Mouse (Mus musculus) ES-E14 (cell line): ENCODE data around the gene Il22. TPM values are rescaled to one million over a fixed set of nuclear protein-coding genes. Genes with fewer than 3 reads are reported as not detected.
"Not testable (repeated sequence)": the region's sequence is repeated elsewhere in the genome, so short reads cannot be mapped to it uniquely, and the experiment has no call there.

Experiments
- DNase-seq: peaks from one replicate; pipeline ENCODE4 v3.0.0-alpha.2; 2013; ENCODE audit warnings: low read depth, low spot score
- H3K27ac ChIP-seq: 2 replicates; pipeline ENCODE4 v1.5.1; 2012; ENCODE audit warnings: low read depth, mild to moderate bottlenecking, low read length, moderate library complexity, mixed read lengths; ENCODE audit not compliant: poor library complexity, insufficient read depth, severe bottlenecking
- H3K36me3 ChIP-seq: 2 replicates; pipeline ENCODE4 v1.6.1; 2012; ENCODE audit warnings: mild to moderate bottlenecking, low read length, moderate library complexity, mixed read lengths; ENCODE audit not compliant: control insufficient read depth, poor library complexity, insufficient read depth, severe bottlenecking
- H3K4me1 ChIP-seq, 2 experiments: fragments of 150-350 bp in 1 of 2; sonication (generic) in 1 of 2; 2 replicates each; pipeline ENCODE4 v1.6.1; 2012; ENCODE audit warnings: low read length in 2 of 2, mild to moderate bottlenecking in 1 of 2, mixed read lengths in 1 of 2; ENCODE audit not compliant: control insufficient read depth in 2 of 2, insufficient read depth in 2 of 2, poor library complexity in 1 of 2
- H3K4me3 ChIP-seq, 2 experiments: fragments of 150-350 bp in 1 of 2; sonication (generic) in 1 of 2; 2 replicates each; pipeline ENCODE4 v1.5.1; 2012; ENCODE audit warnings: low read length in 2 of 2, low read depth in 1 of 2, mild to moderate bottlenecking in 1 of 2, mixed read lengths in 1 of 2; ENCODE audit not compliant: insufficient read depth in 1 of 2, poor library complexity in 1 of 2, severe bottlenecking in 1 of 2
- H3K9ac ChIP-seq: 2 replicates; pipeline ENCODE4 v1.6.1; 2012; ENCODE audit warnings: low read depth, mild to moderate bottlenecking, low read length, mixed read lengths; ENCODE audit not compliant: poor library complexity, insufficient read depth, severe bottlenecking
- H3K9me3 ChIP-seq: fragments of 150-350 bp; sonication (generic); 2 replicates; pipeline ENCODE4 v1.6.1; 2012; ENCODE audit warnings: low read depth, mild to moderate bottlenecking, low read length; ENCODE audit not compliant: control insufficient read depth, insufficient read depth
- CHD2 ChIP-seq: IDR thresholded peaks from 2 replicates; pipeline ENCODE4 v1.6.1; 2014; ENCODE audit warnings: mild to moderate bottlenecking, low read depth, low read length, inconsistent platforms
- HCFC1 ChIP-seq: IDR thresholded peaks from 2 replicates; pipeline ENCODE4 v1.6.1; 2012; ENCODE audit warnings: low read length, inconsistent platforms, borderline replicate concordance; ENCODE audit not compliant: insufficient read depth
- MAFK ChIP-seq: IDR thresholded peaks from 2 replicates; pipeline ENCODE4 v1.6.1; 2014; ENCODE audit warnings: mild to moderate bottlenecking, low read depth, low read length, inconsistent platforms; ENCODE audit not compliant: insufficient read depth
- ZC3H11A ChIP-seq: IDR thresholded peaks from 2 replicates; pipeline ENCODE4 v1.6.1; 2012; ENCODE audit warnings: low read depth, mild to moderate bottlenecking, inconsistent platforms, low read length, borderline replicate concordance
- ZNF384 ChIP-seq: IDR thresholded peaks from 2 replicates; pipeline ENCODE4 v1.6.1; 2012; ENCODE audit warnings: low read depth, low read length, inconsistent platforms
- in situ Hi-C, 2 experiments: fragments of 600-800 bp; cut with MboI; formaldehyde crosslinking; loops; one replicate each; pipeline ENCODE4 v1.15.1; 2025; ENCODE audit warnings: low sequenced_read_pairs in 2 of 2, inconsistent platforms in 1 of 2; ENCODE audit not compliant: unreplicated experiment in 2 of 2
- total RNA-seq: library from RNA; depleted of rRNA; stranded (reverse); fragments of 300-350 nt; gene quantifications from 2 replicates; pipeline ENCODE4 v1.2.3, GENCODE M21; 2012

The Il22 gene
- total RNA-seq, 1 experiment: not detected

- TF ChIP-seq CHD2 (no peak), ZNF384 (no peak), HCFC1 (no peak), MAFK (no peak), ZC3H11A (no peak)
- Histone ChIP-seq H3K9me3 (no peaks in the 10 kb centered on the region), H3K9ac (no peak overlapping the region), H3K27ac (no peak overlapping the region), H3K4me3 (no peak overlapping the region), H3K36me3 (no peaks in the 10 kb centered on the region), H3K4me1 (peaks cover 6 to 14% of the 10 kb centered on the region in 2 experiments; a peak in 3 of 4 replicates)
- in situ Hi-C loops: no loop called here
- DNase-seq: no peak
These were observed 31.9 kb upstream of the Il22 start for GRCm38 (mm10) chr10:118172876-118173275.

- DNase-seq, in situ Hi-C loops, H3K4me3 ChIP-seq, H3K27ac ChIP-seq, H3K9me3 ChIP-seq, H3K4me1 ChIP-seq, H3K36me3 ChIP-seq, H3K9ac ChIP-seq: not testable (repeated sequence)
These were observed 29.2 kb upstream of the Il22 start for GRCm38 (mm10) chr10:118175542-118175941.

DNA sequence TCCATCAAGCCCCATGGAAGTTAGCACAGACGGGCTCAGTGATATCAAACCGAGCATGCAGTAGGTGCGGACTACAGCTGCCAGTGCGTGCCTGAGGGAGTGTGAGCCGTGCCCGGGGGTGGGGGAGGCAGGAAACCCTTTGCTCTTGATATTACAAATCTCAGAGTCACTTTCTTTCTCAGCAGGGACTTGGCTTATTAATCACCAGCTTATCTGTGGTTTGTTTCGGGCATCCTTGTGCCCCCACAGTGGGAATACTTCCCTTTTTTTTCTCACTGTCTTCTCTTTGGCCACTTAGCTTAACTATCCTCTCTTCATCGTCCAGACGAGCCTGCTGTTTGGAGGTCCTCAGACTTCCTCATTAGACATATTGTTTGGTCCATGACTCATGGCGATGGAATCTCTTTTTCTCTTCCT, 26.0 kb upstream of the Il22 start:
- Histone ChIP-seq H3K4me3 (no peak overlapping the region), H3K9me3 (no peaks in the 10 kb centered on the region), H3K9ac (no peak overlapping the region), H3K4me1 (no peaks in the 10 kb centered on the region), H3K27ac (no peak overlapping the region), H3K36me3 (no peaks in the 10 kb centered on the region)
- TF ChIP-seq HCFC1: no peak
- TF ChIP-seq CHD2: no peak
- no peak for TF ChIP-seq ZNF384
- no peak for TF ChIP-seq MAFK
- no peak for TF ChIP-seq ZC3H11A
- in situ Hi-C loops: no loop called here
- DNase-seq: no peak

- Histone ChIP-seq H3K27ac (no peak overlapping the region), H3K9me3 (no peaks in the 10 kb centered on the region), H3K4me1 (no peaks in the 10 kb centered on the region), H3K4me3 (no peak overlapping the region), H3K9ac (no peak overlapping the region), H3K36me3 (no peaks in the 10 kb centered on the region)
- DNase-seq: no peak
- in situ Hi-C loops: no loop called here
- TF ChIP-seq ZC3H11A (no peak), MAFK (no peak), CHD2 (no peak), HCFC1 (no peak), ZNF384 (no peak)
These were observed 25.5 kb upstream of the Il22 start for GRCm38 (mm10) chr10:118179265-118179664.

DNA sequence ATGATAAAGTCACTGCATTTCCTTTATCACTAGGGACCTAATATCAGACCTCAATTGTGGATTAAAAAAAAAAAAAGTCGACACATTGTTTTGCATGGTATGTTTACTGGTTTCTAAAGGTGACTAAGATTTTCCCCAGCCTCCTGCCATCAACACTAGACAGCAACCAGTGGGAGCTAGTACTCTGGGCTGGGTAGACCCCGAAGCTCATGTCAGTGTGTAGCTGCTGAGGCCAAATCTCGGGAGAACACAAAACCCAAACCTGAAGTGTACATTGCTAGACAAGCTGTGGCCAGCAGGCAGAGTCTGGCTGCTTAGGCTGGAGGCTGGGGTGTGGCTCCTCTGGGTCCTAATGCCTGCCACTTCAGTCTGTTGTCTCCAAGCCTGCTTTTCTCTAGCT, 9.6 kb upstream of the Il22 start:
- H3K4me3 ChIP-seq, H3K4me1 ChIP-seq, H3K36me3 ChIP-seq, H3K9me3 ChIP-seq, in situ Hi-C loops, H3K9ac ChIP-seq, H3K27ac ChIP-seq: not testable (repeated sequence)
- peak; percentile 2 for DNase-seq

DNA sequence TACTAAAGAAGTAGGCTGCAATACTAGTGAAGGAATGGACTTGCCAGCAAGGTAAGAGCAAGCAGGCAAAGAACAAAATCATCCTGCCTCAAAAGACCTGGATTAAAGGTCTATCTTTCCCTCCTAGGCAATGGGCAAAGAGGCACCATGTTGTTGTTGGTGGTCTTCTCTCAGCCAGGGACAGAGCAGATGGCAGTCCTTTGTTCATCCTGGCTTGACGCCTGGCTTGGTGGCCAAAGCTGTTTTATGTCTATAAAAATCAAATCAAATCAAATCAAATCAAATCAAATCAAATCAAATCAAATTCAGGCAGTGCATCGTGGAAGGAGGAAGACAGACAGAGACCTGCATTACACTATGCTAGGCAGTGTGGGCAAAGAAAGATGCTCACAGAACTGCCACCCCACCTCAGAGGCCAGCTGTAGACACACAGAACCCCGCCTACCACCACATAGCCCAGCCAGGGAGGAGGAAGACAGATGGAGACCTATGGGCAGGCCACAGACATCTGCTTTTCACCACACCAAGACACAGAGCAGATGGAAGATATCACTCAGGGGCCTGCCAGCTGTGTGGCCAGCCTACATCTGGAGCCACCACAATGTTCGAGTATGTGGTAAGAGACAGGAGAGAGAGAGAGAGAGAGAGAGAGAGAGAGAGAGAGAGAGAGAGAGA, 11.1 kb downstream of the Il22 start:
- H3K4me3 ChIP-seq, H3K9me3 ChIP-seq, H3K36me3 ChIP-seq, H3K27ac ChIP-seq, H3K9ac ChIP-seq, in situ Hi-C loops, DNase-seq, H3K4me1 ChIP-seq: not testable (repeated sequence)

GRCm38 (mm10) chr10:118227629-118228028, 22.9 kb downstream of the Il22 start:
- H3K9ac ChIP-seq, in situ Hi-C loops, H3K36me3 ChIP-seq, H3K4me3 ChIP-seq, DNase-seq, H3K9me3 ChIP-seq, H3K27ac ChIP-seq, H3K4me1 ChIP-seq: not testable (repeated sequence)
